Mouse (Mus musculus): ENCODE measurements around the gene Cdyl.
"Not testable (repeated sequence)": the region's sequence is repeated elsewhere in the genome, so short reads cannot be mapped to it uniquely, and the experiment has no call there.

Gene Cdyl

GRCm38 (mm10) chr13:35832676-35833075 is 173.0 kb downstream of the Cdyl start:
- intact Hi-C loops (cut with DNase I), result no loop called here

DNA sequence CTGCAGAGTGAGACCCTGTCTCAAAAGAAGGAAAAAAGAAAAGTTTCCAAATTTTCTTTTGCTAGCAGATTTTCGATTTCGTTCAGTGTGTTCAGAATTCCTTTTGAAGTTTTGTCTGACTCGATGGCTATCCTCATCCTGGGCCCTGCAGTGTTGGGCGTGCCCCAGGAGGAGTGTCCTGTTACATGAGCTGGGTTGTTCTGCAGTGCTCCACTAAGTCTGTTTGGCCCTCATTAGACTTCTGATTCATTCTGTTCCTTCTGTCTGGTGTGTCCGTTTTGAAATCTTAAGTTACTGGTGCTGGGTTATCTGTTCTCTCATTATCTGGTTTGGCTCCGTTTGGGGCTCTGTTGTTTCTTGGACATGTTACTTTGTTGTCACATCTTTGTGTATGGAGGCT is 174.3 kb downstream of the Cdyl start:
- intact Hi-C loops (cut with DNase I), result no loop called here

DNA sequence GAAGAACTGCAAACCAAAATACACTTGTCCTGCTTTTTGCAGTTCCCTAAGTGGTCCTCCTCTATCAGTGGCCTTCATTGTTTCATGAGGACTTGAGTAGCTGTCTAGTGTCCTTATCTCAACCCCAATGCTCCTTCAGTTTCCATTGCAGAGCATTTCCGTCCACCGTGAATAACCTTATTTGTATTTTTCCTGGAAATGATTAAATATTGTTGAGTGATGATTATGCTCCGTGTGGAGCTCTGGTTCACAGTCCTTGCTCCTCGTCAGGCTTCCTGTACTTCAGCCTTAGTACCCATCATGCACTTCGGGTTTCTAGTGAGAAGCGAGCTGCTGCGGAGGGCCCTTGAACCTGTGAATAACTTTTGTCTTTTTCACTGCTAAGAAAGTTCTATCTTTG is 176.0 kb downstream of the Cdyl start:
- intact Hi-C loops (cut with DNase I), result no loop called here

DNA sequence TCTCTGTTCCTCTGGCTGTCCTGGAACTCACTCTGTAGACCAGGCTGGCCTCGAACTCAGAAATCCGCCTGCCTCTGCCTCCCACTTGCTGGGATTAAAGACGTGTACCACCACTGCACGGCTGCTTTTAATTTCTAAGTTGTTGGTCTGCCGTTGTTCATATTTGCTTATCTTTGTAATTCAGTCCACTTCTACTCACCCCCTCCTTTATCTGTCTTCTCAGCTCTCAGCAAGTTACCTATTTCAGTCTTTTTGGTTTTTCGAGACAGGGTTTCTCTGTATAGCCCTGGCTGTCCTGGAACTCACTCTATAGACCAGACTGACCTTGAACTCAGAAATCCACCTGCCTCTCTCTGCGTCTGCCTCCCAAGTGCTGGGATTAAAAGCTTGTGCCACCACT is 176.9 kb downstream of the Cdyl start:
- intact Hi-C loops (cut with DNase I), result not testable (repeated sequence)

- intact Hi-C loops (cut with DNase I), result no loop called here
Observed at GRCm38 (mm10) chr13:35840102-35840501, 180.5 kb downstream of the Cdyl start.

GRCm38 (mm10) chr13:35843383-35843782 is 183.8 kb downstream of the Cdyl start:
- intact Hi-C loops (cut with DNase I), result no loop called here

DNA sequence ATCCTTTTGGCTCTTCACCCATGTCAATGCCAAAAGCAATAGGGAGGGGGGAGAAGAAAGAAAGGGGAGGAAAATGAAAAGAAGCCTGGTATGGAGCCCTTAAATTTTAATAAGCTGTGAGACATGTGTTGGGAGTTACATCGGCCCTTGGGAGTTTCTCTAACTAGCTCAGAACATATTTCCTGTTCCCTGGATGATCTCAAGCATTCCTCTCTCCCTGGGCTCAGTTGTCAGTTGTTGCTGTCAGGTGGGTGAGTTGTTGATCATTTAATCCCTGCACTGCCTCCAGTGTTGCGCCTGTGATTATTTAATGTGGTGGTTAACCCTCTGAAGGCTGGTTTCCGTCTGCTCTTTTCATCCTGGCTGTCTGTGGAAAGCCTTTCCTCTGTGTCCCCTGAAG is 185.7 kb downstream of the Cdyl start:
- intact Hi-C loops (cut with DNase I), result no loop called here

- intact Hi-C loops (cut with DNase I), result no loop called here
Observed at GRCm38 (mm10) chr13:35848694-35849093, 189.1 kb downstream of the Cdyl start.

DNA sequence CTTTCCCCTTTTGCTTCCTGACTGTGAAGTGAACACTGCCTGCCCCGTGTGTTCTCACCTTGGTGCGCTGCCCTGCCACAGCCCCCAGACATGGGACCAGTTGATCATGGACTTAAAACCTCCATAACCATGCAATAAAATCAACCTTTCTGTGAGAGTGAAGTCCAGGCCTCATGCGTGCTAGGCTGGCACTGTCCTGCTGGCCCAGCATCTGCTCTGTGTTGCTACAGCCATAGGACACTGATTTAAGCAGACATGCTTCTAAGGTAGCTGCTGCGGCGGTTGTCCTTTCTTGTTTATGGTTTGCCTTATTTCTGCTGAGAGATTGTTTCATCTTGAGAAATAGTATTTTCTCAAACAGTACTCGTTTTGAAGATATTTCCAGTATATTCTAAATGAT is 191.9 kb downstream of the Cdyl start:
- intact Hi-C loops (cut with DNase I), result no loop called here

- intact Hi-C loops (cut with DNase I), result no loop called here
Observed at GRCm38 (mm10) chr13:35852851-35853575, 193.4 kb downstream of the Cdyl start.

DNA sequence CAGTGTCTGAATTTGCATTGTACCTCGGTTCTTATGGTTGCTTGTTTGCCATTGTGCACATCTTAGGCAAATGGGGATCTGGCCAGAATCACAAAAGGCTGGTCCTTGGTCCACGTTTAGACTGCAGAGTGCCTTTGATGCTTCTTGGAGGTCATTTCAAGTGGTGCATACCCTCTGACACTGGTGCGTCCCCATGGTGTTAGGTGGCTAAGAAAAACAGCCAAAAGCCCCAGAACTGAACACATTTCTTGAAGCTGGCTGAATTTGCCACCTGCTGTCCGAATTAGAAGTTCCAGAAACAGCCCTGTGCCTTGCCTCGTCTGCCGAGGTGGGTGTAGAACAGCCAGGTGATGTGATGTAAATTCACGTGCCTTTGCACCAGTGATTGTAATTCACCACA is 197.9 kb downstream of the Cdyl start:
- intact Hi-C loops (cut with DNase I), result no loop called here

DNA sequence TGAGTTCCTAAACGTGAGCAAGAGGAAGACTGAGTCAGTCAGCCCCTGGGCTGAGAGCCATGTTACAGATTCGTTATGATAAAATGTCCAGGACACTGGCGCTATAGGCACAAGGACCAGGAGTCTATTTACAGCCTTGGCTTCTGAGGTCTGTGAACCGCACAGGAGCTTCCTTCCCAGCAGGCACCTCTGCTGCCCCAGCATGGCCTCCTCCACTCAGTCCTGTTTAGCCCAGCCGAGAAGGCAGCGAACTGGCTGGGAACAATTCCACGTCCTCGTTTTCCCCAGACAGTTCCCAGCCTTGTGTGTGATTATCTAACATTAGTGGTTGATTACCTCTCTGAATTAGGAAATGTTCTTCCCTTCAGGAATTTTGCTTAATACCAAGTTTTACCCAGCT is 201.3 kb downstream of the Cdyl start:
- intact Hi-C loops (cut with DNase I), result no loop called here

DNA sequence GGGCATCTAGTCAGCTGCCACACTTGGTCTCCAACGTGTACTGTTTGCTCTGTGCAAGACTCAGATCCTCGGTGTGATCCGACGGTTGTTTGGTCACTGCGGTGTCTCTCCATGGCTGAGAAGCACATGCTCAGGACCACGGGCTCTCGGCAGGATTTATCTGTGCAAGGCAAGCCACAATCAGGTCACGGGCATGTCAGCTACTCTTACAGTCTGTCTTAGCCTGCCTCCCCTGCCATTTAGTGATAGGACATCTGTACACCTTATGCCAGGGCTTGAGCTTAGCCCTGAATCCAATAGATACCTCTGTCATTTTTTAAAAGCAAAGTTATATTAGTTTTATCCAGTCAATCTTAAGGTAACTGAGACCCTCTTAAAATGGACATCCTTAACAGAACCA is 211.0 kb downstream of the Cdyl start:
- intact Hi-C loops (cut with DNase I), result no loop called here

- intact Hi-C loops (cut with DNase I), result no loop called here
Observed at GRCm38 (mm10) chr13:35871107-35871506, 211.5 kb downstream of the Cdyl start.

- intact Hi-C loops (cut with DNase I), result no loop called here
Observed at GRCm38 (mm10) chr13:35875396-35875795, 215.8 kb downstream of the Cdyl start.

GRCm38 (mm10) chr13:35878282-35878681 is 218.6 kb downstream of the Cdyl start:
- intact Hi-C loops (cut with DNase I), result no loop called here

DNA sequence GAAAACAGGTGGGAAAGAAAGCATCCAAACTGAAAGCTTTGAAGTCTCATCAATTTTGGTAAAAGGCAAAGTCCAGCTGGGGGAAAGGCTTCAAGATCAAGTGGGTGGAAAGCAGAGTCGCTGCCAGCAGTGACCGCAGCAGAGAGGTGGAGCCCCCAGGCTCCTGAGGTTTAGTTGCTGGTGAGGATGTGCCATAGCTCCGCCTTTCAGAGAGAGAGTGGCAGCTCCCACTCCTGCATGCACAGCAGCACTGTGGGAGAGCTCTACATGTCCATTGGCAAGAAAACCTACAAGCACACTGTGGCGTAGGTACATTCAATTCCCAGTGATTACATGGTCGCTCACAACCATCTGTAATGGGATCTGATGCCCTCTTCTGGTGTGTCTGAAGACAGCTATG is 219.4 kb downstream of the Cdyl start:
- intact Hi-C loops (cut with DNase I), result no loop called here

DNA sequence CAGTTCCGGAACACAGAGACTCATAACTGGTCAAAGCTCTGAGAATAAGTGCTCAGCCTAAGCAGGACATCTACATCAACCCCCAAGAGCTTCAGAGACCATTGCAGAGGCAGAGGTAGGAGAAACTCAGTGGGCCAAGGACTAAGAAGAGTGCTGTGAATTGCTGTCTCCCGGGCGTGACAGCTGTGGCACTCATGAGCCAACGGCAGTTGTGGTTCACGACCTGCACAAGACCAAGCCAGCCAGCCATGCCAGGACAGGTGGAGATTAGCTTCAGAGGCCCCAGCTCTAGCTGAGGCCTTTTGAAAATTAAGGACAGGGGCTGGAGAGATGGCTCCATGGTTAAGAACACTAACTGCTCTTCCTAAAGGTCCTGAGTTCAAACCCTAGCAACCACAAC is 219.9 kb downstream of the Cdyl start:
- intact Hi-C loops (cut with DNase I), result no loop called here

DNA sequence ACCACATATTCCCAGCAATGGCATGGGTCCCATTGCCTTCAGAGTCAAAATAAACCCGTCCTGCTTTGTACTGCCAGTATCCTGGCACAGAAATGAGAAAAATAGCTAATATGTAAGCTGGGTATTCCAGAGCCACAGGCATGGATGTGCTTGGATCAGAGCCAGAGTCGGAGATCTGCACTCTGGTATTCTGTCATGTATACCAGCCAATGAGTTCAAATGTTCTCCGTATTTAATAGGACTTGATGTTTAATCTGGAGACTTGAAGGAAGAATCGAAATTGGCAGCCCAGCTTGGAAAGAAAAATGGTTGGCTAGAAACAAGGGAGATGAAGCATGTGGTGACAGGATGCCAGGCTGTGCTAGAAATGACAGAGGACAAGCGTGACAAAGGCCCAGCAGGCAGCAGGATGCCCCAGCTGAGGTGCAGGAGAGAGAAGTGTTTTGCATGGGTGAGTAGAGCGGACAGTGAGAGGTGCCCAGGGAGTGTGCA is 221.0 kb downstream of the Cdyl start:
- intact Hi-C loops (cut with DNase I), result no loop called here

DNA sequence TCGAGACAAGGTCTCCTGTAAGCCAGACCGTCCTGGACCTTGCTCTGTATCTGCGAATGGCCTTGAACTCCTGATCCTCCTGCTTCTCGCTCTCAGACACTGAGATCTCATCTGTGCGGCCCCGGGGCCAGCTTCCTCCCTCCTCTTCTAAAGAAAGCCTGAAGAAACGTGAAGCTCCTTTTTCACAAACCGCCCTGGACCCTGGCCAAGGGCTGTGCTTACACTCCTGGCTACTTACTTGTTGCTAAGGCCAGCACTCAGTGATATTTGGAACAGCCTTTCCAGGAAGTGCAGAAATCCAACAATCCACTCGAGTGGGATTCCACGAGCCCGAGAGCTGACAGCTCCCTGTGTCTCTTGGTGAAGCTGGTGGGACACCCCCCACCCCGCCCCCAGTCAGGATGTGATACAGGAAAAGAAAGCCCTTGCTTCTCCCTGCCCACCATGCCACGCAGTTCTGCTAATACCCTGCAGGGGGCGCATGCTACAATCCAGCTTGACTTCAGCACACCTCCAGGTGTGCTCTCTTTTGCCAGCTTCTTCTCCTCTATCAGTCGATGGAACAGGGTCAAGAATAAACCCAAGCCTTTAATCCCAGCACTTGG is 226.6 kb downstream of the Cdyl start:
- intact Hi-C loops (cut with DNase I), result no loop called here

GRCm38 (mm10) chr13:35892866-35893265 is 233.2 kb downstream of the Cdyl start:
- intact Hi-C loops (cut with DNase I), result no loop called here

GRCm38 (mm10) chr13:35905378-35905777 is 245.7 kb downstream of the Cdyl start:
- intact Hi-C loops (cut with DNase I), result no loop called here

GRCm38 (mm10) chr13:35905879-35906481 is 246.3 kb downstream of the Cdyl start, which contains the start of gene Rpp40:
Gene Rpp40, minus strand, starts transcription at chr13:35906359.
- intact Hi-C loops (cut with DNase I), result no loop called here

All from adrenal gland (tissue).